Mouse (Mus musculus): ENCODE data around the gene Nprl3.

DNA sequence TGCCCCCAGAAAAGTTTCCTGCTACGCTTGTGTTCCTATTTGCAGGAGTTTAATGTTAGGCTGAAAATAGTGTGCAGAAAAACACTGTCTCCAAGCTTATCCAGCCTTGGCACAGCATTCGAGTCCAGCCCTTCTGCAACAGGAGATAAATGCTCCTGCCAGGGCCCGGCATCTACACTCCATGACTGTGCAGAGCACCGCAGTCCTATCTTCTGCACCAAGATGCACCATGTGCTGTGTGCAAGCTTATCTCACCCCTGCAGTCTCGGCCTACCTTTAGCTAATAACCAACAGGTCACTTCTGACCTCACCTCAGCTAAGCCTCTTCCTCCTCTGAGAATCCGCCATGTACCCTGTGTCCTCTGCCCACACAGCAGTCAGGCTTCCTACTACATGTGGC is 21.9 kb downstream of the Nprl3 start:
- TF ChIP-seq CTCF (IDR thresholded peaks at IDR 0.05; ENCODE audit: borderline replicate concordance, extremely low read depth, insufficient read depth, insufficient read length) (no peak), POLR2A (IDR thresholded peaks at IDR 0.05; ENCODE audit: borderline replicate concordance, extremely low read depth, insufficient read depth, insufficient read length, poor library complexity, severe bottlenecking) (no peak)

Data from brain, embryonic 14.5 days (tissue).